Mouse (Mus musculus) c-Kit-positive CD71-positive TER-119-negative erythroid progenitor cells, embryonic 14.5 days (primary cell): ENCODE data around the gene Vegfa.
A peak's percentile ranks its signal among the peaks of the same experiment; 100 is the strongest.

ENCODE experiments used
- DNase-seq: peaks from one replicate; pipeline ENCODE4 v3.0.0-alpha.2; 2013; ENCODE audit warnings: low read depth

Gene Vegfa

DNA sequence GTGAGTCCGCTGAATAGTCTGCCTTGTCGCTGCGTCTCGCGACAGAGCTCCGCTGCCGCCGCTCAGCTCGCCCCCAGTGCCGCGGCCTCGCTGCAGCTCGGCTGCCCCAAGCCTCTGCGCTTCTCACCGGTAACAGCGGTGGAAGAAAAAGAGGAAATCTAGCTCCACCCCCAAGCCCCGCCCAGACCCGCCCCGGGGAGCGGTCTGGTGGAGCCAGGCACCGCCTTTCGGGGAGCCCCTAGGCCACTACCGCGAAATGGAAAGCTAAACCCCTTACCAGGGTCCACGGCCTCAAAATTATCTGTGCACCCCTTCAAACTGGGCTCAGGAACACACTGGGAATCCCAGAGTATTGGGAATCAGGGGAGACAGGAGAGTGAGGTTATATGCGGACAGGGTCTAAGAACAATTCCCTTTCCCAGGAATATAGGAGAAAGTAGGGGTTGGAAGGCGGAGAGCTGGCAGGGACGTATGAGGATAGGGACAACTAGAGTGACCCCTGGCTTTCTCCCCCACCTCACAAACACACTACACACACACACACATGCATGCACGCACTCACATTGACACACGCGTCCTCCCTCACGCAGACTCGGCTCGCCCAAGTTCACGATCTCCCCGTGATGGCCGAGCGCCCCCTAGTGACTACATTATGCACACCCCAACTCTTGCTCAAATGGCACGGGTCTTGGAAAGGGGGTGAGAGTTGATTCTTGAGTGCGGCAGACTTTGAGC is at the start of gene Vegfa:
TSS of gene Vegfa (minus strand) at position 113 of the 735 bp plus-strand sequence.
- DNase-seq: peak; percentile 89

DNA sequence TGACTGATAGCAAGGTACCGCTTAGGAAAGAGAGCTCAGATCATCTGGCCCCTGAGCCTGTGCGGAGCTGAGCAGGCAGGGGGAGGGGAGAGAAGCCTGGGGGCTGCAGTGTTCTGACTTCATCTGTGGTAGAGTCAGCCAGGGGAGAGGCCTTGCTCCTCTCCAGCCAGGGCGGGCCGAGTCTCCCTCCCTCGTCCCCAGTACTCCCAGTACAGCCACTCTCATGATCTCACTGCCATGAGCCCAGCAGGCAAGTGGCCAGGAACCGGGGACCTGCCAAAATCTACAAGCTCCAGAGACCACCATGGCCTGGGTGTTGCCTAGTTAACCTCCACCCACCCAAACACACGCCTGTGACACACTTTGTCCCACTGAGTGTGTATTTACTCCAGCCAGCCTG is 49.5 kb upstream of the Vegfa start:
- DNase-seq: no peak

DNA sequence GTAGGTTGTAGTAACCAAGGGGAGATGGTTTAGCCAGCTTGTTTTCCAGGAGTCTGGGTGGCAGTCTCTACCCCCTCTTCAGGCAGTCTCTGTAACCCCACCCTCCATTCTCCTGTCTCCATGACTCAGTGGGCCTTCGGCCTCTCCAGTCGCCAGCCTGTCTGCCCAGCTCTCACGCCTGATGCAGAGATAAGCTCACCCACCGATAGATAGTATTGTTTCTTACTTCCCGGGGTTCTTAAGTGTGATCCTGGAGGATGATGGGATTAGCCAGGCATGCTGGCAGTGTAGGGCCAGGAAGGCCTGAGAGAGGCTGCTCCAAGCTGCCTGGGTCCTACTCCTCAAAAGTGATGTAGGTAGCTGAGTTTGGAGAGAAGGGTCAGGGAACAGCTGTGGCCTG is 48.9 kb upstream of the Vegfa start:
- no peak for DNase-seq

GRCm38 (mm10) chr17:46080388-46080787 is 48.2 kb upstream of the Vegfa start:
- DNase-seq: no peak

DNA sequence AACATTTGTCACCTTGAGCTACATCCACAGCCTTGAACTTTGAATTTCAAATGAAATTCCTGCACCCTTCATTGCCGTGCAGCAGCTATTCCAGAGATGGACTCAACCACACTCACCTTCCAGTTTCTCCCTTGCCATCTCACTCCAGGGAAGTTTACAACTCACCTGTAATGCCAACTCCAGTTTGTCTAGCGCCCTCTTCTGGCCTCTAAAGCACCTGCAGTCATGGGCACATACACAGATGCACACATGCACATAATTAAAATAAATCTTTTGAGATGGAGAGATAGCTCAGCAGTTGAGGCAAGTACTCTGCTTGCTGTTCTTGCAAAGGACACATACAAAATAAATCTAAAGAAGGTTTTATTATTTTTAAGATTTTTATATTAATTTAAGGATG is 46.9 kb upstream of the Vegfa start:
- no peak for DNase-seq

GRCm38 (mm10) chr17:46077921-46078534 is 45.9 kb upstream of the Vegfa start:
- no peak for DNase-seq

GRCm38 (mm10) chr17:46076260-46076551 is 44.0 kb upstream of the Vegfa start:
- DNase-seq: no peak

GRCm38 (mm10) chr17:46075551-46076259 is 43.5 kb upstream of the Vegfa start:
- DNase-seq: no peak

DNA sequence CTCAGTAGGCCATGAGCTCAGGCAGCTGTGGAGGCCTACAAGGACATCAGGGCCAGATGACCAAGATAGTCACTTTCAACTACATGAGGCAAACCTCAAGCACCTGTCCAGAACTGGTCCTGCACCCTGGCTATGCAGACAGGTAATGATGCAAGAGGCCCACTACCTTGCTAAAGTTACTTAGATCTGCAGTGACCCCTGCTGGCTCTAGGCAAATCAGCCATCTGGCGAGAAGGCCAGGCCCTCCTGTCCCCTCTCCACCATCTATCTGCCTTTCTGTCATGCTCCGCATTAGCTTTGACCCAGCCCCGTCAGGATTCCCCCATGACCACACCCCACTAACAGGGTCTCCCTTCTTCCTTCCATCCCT is 42.9 kb upstream of the Vegfa start:
- peak; percentile 31 for DNase-seq

DNA sequence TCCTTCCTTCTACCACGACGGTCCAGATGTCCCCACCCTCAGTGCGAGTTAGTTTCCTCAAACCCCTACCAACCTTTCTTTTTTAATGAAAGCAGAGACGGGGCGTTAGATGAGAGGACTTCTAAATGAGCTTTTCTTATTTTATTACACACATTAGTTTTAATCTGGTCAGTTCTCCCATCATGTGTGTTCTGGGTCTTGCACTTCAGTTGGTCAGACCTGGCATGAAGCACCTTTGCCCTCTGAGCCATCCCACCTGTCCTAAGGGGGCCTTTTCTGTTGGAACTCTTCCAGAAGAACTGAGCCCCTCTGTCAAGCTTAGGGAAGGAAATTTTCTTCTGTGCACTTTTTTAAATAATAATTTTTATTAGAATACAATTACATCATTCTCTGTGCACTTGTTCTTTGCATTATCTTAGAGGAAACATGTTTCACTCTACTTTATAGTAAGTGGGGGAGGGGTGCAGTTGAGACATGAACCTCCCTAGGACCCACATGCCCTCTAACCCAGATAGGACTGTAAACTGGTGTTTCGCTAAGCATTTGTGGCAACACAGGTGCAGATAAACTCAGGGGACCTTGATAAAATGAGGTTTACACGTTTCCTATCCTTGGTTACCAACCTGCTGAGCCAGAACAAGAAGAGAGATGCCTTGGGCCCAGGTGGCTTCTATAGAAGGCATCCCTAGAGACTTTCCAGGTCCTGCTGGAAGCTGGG is 42.4 kb upstream of the Vegfa start:
- DNase-seq: peak; percentile 16

- peak; percentile 41 for DNase-seq
Measured at GRCm38 (mm10) chr17:46073730-46074301, 41.6 kb upstream of the Vegfa start.

GRCm38 (mm10) chr17:46071531-46071930 is 39.4 kb upstream of the Vegfa start:
- DNase-seq: no peak

DNA sequence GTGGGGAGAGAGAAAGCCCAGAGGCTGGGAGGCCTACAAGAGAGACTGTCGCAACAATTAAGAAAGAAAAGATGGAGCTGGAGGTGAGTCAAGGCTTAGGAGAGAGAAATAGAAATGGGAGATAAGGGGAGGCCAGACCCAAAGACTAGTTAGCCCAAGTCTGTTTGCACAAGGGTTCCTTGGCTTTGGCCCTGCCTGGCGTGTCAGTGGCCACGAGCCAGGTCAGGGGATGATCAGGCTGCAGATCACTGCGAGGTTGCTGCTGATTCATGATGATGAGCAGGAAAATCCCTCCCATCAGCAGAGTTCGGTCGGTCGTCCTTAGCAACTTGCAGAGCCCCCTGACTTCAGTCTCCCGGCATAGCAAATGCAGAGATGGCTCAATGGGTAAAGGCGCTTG is 37.9 kb upstream of the Vegfa start:
- no peak for DNase-seq

DNA sequence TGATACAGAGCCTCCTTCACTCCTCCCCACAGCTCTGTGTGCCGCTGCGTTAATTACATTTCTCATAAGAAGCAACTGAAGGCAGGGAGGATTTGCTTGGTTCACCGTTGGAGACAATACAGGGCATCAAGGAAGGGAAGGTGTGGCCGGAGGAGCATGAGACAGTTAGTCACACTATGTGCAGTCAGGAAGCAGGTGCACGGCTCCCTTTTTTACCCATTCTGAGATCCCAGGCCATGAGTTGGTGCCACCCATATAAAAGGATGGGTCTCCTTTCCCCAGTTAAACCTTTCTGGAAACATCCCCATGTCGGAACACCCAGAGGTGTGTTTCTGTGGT is 31.8 kb upstream of the Vegfa start:
- no peak for DNase-seq

- no peak for DNase-seq
Measured at GRCm38 (mm10) chr17:46063283-46063973, 31.3 kb upstream of the Vegfa start.

DNA sequence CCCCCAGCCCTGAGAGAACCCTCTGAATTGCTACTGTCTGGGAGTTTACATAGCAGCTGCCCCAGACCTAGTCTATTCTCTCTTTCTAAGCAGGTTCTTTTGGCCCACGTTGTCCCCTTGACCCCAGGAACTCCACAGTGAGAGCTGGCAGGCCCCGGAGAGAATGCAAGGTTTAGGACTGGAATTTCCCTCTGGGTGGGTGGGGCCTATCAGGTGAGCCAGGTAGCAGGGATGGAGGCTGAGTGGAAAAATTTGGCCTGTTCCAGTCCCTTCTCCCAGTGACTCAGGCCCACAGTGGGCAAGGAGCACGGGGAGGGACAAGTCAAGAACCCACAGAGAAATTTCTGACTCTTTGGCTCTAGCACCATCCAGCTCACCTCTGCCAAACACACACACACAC is 28.1 kb upstream of the Vegfa start:
- DNase-seq: no peak

DNA sequence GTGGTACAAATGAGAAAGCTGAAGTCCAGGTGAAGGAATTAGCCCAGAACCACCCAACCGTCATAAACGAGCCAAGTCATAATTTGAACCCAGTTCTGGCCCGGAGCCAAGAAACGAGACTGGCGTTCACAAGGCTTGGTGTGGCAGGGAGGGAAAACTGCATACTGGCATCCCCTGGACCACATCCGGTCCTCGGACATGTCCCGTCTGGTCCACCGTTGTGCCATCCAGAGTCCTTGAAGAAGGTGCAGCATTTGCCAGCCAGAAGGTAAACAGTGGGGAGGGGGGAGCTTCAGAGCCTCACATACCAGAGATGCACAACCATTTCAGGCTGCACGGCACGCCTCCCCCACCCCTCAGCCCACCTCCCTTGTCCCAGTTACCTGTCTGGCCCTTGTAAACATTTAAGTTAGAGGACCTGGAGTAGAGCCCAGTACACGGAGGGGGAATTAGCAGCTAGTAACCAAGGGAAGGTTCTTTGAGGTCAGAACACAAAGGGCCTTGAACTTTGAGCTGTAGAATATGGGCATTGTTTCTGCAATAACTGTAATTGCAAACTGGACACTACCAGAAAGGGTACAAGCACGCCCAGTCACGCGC is 27.2 kb upstream of the Vegfa start:
- no peak for DNase-seq

GRCm38 (mm10) chr17:46056288-46056687 is 24.1 kb upstream of the Vegfa start:
- no peak for DNase-seq

DNA sequence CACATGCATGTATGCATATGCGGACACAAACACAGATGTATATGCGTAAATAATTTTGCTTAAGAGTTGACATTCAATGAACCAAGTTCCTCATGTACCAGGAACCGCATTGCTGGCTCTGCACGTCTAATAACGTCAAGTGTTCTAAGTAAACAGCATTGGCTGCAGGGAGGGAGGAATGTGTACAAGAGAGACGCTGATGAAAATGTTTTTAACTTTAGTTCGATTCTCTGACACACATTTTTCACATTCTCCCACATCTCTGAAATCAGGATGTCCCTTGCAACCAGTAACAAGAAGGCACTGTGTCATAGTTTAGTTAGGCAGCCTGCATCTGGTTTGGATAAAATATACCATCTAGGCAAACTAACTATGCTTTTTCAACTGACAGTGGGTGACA is 23.6 kb upstream of the Vegfa start:
- no peak for DNase-seq

- DNase-seq: no peak
Measured at GRCm38 (mm10) chr17:46053291-46053842, 21.2 kb upstream of the Vegfa start.

DNA sequence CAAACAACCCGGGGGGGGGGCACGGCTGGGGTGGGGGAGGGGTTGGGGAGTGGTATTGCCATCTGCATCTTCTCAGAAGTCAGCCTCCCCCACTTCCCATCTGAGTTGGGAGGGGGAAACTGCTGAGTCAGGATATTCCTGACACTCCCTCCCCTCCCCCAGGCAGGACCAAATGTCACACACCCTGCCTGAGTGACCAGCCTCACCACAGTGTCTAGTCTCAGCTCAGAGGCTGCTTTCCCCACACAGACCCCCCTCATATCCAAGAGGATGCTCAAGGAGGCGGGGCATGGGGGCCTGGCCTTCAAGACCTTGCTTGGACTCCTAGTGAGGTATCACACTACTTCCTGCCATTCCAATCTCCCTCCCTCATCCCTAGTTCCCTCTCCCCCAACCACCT is 20.0 kb upstream of the Vegfa start:
- DNase-seq: no peak
